Mouse (Mus musculus): ENCODE data around the gene Olfr133. TPM values are rescaled to one million over a fixed set of nuclear protein-coding genes. Genes with fewer than 3 reads are reported as not detected.
"Not testable (repeated sequence)": the region's sequence is repeated elsewhere in the genome, so short reads cannot be mapped to it uniquely, and the experiment has no call there.

Olfr133 gene
- total RNA-seq (2012; rRNA removed) (not detected in 2 replicates), polyA plus RNA-seq (2012; ENCODE audit: insufficient read depth in 1 of 2, insufficient read length in 2 of 2, low read depth in 1 of 2, low replicate concordance in 2 of 2, missing spikeins in 1 of 2) (not detected)

GRCm38 (mm10) chr17:38144981-38145380 lies at the start of gene Olfr133:
Olfr133 (plus strand) TSS chr17:38145281.
- Histone ChIP-seq H3K27ac (ENCODE audit: control insufficient read depth, low read depth, low read length) (no peak within 1 kb of the TSS), H3K27me3 (ENCODE audit: control insufficient read depth in 1 of 2, insufficient read depth in 2 of 2, low read length in 2 of 2) (no peaks in the 10 kb centered on the region), H3K36me3 (ENCODE audit: control insufficient read depth in 1 of 2, insufficient read depth in 2 of 2, low read length in 2 of 2) (no peaks in the 10 kb centered on the region), H3K4me1 (ENCODE audit: control insufficient read depth in 1 of 2, insufficient read depth in 2 of 2, low read length in 2 of 2) (no peaks in the 10 kb centered on the region), H3K9ac (ENCODE audit: control insufficient read depth, low read depth, low read length, poor library complexity, severe bottlenecking) (no peak within 1 kb of the TSS), H3K79me2 (ENCODE audit: control insufficient read depth, insufficient read depth, low read length, poor library complexity) (no peaks in the 10 kb centered on the region), H3K9me3 (replicated peaks; ENCODE audit: insufficient read depth, low read length) (no peaks in the 10 kb centered on the region), H3K4me3 (ENCODE audit: control insufficient read depth in 1 of 2, insufficient read depth in 1 of 2, low read depth in 2 of 2, low read length in 2 of 2) (no peak within 1 kb of the TSS)
- no peak for TF ChIP-seq GATA1 (IDR thresholded peaks at IDR 0.05; ENCODE audit: low read depth, low read length)
- TF ChIP-seq CTCF (IDR thresholded peaks at IDR 0.05 in 2 of 3, conservative IDR thresholded peaks at IDR 0.05 in 1 of 3; ENCODE audit: control insufficient read depth in 1 of 3, insufficient read depth in 1 of 3, low read depth in 2 of 3, low read length in 3 of 3, poor library complexity in 1 of 3, severe bottlenecking in 1 of 3) = no peak
- no peak for TF ChIP-seq USF2 (IDR thresholded peaks at IDR 0.05; ENCODE audit: borderline replicate concordance in 1 of 2, insufficient read depth in 1 of 2, low read depth in 1 of 2, low read length in 2 of 2)
- TF ChIP-seq JUND (IDR thresholded peaks at IDR 0.05; ENCODE audit: low read depth, low read length) = no peak
- no peak for TF ChIP-seq CHD1 (IDR thresholded peaks at IDR 0.05; ENCODE audit: low read depth, low read length)
- no peak for TF ChIP-seq MYC (IDR thresholded peaks at IDR 0.05; ENCODE audit: low read depth, low read length)
- TF ChIP-seq SIN3A (IDR thresholded peaks at IDR 0.05; ENCODE audit: low read length) = no peak
- no peak for TF ChIP-seq BHLHE40 (IDR thresholded peaks at IDR 0.05; ENCODE audit: borderline replicate concordance, low read depth, low read length)
- TF ChIP-seq NRF1 (IDR thresholded peaks at IDR 0.05; ENCODE audit: insufficient read depth, low read depth, low read length, poor library complexity, severe bottlenecking) = no peak
- no peak for TF ChIP-seq ZNF384 (IDR thresholded peaks at IDR 0.05; ENCODE audit: low read depth, low read length)
- no peak for TF ChIP-seq UBTF (IDR thresholded peaks at IDR 0.05; ENCODE audit: borderline replicate concordance, insufficient read depth, low read depth, low read length)
- TF ChIP-seq POLR2AphosphoS2 (IDR thresholded peaks at IDR 0.05; ENCODE audit: low read length) = no peak
- TF ChIP-seq HCFC1 (IDR thresholded peaks at IDR 0.05; ENCODE audit: low read depth, low read length) = no peak
- TF ChIP-seq EP300 (IDR thresholded peaks at IDR 0.05; ENCODE audit: low read depth in 1 of 2, low read length in 2 of 2) = no peak
- no peak for TF ChIP-seq E2F4 (IDR thresholded peaks at IDR 0.05; ENCODE audit: borderline replicate concordance, low read depth, low read length)
- no peak for TF ChIP-seq MAZ (IDR thresholded peaks at IDR 0.05; ENCODE audit: low read depth, low read length)
- TF ChIP-seq MEF2A (IDR thresholded peaks at IDR 0.05; ENCODE audit: extremely low read depth, insufficient replicate concordance, low read depth, low read length, poor library complexity, severe bottlenecking) = no peak
- TF ChIP-seq MAFK (IDR thresholded peaks at IDR 0.05; ENCODE audit: borderline replicate concordance, low read depth, low read length) = no peak
- no peak for DNase-seq (ENCODE audit: low read depth, low spot score)

GRCm38 (mm10) chr17:38124199-38124598 lies 20.9 kb upstream of the Olfr133 start:
- H3K4me1 ChIP-seq (ENCODE audit: control insufficient read depth in 1 of 2, insufficient read depth in 2 of 2, low read length in 2 of 2); H3K9ac ChIP-seq (ENCODE audit: control insufficient read depth, low read depth, low read length, poor library complexity, severe bottlenecking); H3K36me3 ChIP-seq (ENCODE audit: control insufficient read depth in 1 of 2, insufficient read depth in 2 of 2, low read length in 2 of 2); H3K27me3 ChIP-seq (ENCODE audit: control insufficient read depth in 1 of 2, insufficient read depth in 2 of 2, low read length in 2 of 2); H3K79me2 ChIP-seq (ENCODE audit: control insufficient read depth, insufficient read depth, low read length, poor library complexity); H3K27ac ChIP-seq (ENCODE audit: control insufficient read depth, low read depth, low read length); DNase-seq (ENCODE audit: low read depth, low spot score); H3K9me3 ChIP-seq (replicated peaks; ENCODE audit: insufficient read depth, low read length); H3K4me3 ChIP-seq (ENCODE audit: control insufficient read depth in 1 of 2, insufficient read depth in 1 of 2, low read depth in 2 of 2, low read length in 2 of 2): not testable (repeated sequence)

- H3K4me1 ChIP-seq (ENCODE audit: control insufficient read depth in 1 of 2, insufficient read depth in 2 of 2, low read length in 2 of 2); H3K27me3 ChIP-seq (ENCODE audit: control insufficient read depth in 1 of 2, insufficient read depth in 2 of 2, low read length in 2 of 2); DNase-seq (ENCODE audit: low read depth, low spot score); H3K9me3 ChIP-seq (replicated peaks; ENCODE audit: insufficient read depth, low read length); H3K27ac ChIP-seq (ENCODE audit: control insufficient read depth, low read depth, low read length); H3K79me2 ChIP-seq (ENCODE audit: control insufficient read depth, insufficient read depth, low read length, poor library complexity); H3K36me3 ChIP-seq (ENCODE audit: control insufficient read depth in 1 of 2, insufficient read depth in 2 of 2, low read length in 2 of 2); H3K4me3 ChIP-seq (ENCODE audit: control insufficient read depth in 1 of 2, insufficient read depth in 1 of 2, low read depth in 2 of 2, low read length in 2 of 2); H3K9ac ChIP-seq (ENCODE audit: control insufficient read depth, low read depth, low read length, poor library complexity, severe bottlenecking): not testable (repeated sequence)
Observed at GRCm38 (mm10) chr17:38125371-38125770, 19.7 kb upstream of the Olfr133 start.

Data from MEL (cell line).